Mouse (Mus musculus) adipocyte (in vitro differentiated cells): ENCODE measurements around the gene Anxa7.

Source experiments
- DNase-seq: peaks from one replicate; pipeline ENCODE4 v3.0.0-alpha.2; 2016; ENCODE audit warnings: low spot score

Anxa7 gene

DNA sequence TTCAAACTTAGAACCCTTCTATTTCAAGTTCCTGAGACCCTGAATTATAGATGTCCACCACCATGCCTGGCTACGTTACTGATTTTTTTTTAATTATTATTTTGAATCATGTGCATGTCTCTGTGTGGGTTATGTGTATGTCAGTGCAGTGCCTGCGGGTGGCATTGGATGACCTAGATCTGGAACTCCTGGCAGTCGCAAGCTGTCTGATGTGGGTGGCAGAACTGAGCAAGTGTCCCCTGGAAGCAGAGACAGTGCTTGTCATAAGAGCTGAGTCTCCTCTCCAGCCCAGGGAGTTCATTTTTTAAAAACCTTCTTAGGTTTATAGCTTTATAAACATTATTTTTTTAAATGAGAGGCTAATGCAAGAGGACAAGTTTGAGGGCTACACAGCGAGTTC lies 47.5 kb downstream of the Anxa7 start:
- DNase-seq = no peak

DNA sequence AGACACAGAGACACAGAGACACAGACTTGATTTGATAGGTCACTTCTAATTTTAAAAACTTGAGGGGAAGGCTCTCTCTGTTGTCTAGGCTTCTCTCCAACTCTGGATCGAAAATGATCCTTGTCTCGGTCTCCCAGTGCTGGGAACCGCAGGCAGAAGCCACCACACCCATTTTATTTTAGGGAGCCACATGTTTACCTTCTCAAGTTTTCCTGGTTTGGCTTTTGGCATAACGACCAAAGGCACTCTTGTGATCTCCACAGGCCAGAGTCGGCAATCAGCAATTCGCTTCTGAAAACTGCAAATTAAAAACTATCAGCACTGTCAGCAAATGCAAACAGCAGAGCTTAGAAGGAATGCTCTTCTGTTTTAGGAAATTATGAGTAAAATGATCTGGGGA lies 48.2 kb downstream of the Anxa7 start:
- DNase-seq = no peak

DNA sequence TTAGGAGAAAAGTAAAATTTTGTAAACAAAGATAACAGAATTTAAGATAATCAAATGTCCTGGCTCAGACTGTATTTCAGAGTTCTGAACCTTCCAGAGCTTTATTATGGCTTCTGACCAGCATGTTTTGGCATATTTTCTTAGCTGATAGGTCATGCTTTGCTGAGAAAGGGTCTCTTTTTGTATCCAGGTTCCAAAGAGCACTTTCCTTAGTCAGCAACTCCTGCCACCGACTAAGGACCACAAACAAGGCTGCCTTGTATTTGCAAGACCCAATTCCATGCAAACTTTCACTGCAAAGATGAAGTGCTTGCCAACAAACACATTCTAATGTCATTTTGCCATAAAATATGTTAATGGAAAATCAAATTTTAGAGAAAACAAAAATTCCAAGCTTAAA lies 50.1 kb downstream of the Anxa7 start:
- no peak for DNase-seq

DNA sequence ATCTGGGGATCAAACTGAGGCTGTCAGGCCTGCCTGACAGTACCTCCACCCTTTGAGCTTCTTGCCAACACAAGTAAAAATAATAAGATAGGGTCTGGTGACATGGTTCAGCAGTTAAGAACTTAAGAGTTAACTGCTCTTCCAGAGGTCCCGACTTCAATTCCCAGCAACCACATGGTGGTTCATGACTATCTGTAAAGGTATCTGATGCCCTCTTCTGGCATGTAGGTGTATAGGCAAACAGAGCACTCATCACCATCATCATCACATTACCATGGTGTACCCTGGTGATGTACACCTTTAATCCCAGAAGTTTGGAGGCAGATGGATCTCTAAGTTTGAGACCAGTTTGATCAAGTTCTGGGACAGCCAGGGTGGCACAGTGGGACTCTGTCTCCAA lies 51.3 kb downstream of the Anxa7 start:
- no peak for DNase-seq

GRCm38 (mm10) chr14:20423046-20423445 lies 56.9 kb downstream of the Anxa7 start:
- DNase-seq = no peak

DNA sequence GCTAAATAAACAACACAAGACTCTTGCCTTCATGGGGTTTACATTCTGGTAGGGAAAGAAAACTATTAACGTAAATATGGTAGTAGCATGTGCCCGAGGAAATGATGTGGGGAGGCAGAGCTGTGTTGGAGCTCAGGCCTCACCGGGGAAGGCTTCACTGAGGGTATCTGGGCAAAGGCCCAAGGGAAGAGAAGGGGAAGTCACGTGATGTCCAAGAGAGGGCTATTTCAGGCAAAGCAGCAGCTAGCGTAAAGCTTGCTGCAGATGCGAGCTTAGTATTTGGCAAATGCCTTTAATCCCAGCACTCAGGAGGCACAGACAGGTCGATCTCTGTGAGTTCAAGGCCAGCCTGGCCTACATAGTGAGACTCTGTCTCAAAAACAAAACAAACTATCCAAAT lies 57.7 kb downstream of the Anxa7 start:
- DNase-seq = no peak
